In genomic region chr6:100850671-100851081, GRCm38 (mm10) we compare ENCODE assay signal across 16 mouse cellular contexts. TPM values are rescaled to one million over a fixed set of nuclear protein-coding genes. Genes with fewer than 3 reads are reported as not detected.
DNase-seq lines count a peak whose midpoint lies in the region; ATAC-seq lines count a peak whose summit lies in the region.
"Had no signal": no experiment of that assay in that cellular context is flagged by ENCODE, and none has a peak within 500 bp of the region (broad histone marks: within the 10 kb centered on the region; RNA-seq: fewer than 3 reads in every experiment).

No protein-coding gene starts in this region.

- ATAC-seq in liver, embryonic 13.5 days (ENCODE audit: low read depth): peak; percentile 50; the same call in 1 of the 2 replicates
- ATAC-seq: activated CD4-positive, CD25-positive, alpha-beta regulatory T cell, adult 4 months had no signal

- no peaks in the 10 kb centered on the region for H3K27me3 ChIP-seq in liver, embryonic 13.5 days
- H3K27me3 ChIP-seq: megakaryocyte, embryonic 14.5 days had no signal

- H3K4me1 ChIP-seq in liver, embryonic 13.5 days (replicated peaks): peaks cover 39% of the 10 kb centered on the region

- H3K9me3 ChIP-seq in liver, embryonic 13.5 days (replicated peaks): no peaks in the 10 kb centered on the region
- H3K9me3 ChIP-seq: megakaryocyte, embryonic 14.5 days had no signal

- WGBS in liver, embryonic 13.5 days (ENCODE audit: insufficient replicate concordance): 67% methylated on average over 9 of the region's 9 CpGs

- peak; percentile 12 for DNase-seq in layer of hippocampus, adult 9-11 months
- no peak for DNase-seq in layer of hippocampus, postnatal 14 days (ENCODE audit: low spot score in 2 of 2)
- no peak for DNase-seq in liver, embryonic 13.5 days
- peak; percentile 30 to 47 for DNase-seq in lung, postnatal 4 days
- no peak for DNase-seq in kidney, postnatal 14 days
- no peak for DNase-seq in adrenal gland, adult (ENCODE audit: inconsistent age in 2 of 2, low spot score in 1 of 2)
- no peak for DNase-seq in spleen, adult 18-20 months
- DNase-seq in urinary bladder, postnatal 25 days (ENCODE audit: low spot score): no peak
- DNase-seq: cerebellum, postnatal 14 days; kidney, adult 2 months; left cerebral cortex, postnatal 4 days; right cerebral cortex, postnatal 4 days had no signal

- H3K27ac ChIP-seq in liver, embryonic 13.5 days: 0 out of 2 replicates have a peak overlapping the region, but pooled peaks have one; percentile 16
- H3K27ac ChIP-seq: heart, adult 2 months; layer of hippocampus, adult 2 months had no signal

- no peak overlapping the region for H3K9ac ChIP-seq in liver, embryonic 13.5 days

- no peak overlapping the region for H3K4me3 ChIP-seq in liver, embryonic 13.5 days (replicated peaks)
- H3K4me3 ChIP-seq: heart, adult 2 months; layer of hippocampus, adult 2 months; megakaryocyte, embryonic 14.5 days had no signal

- H3K4me2 ChIP-seq in liver, embryonic 13.5 days: no peak overlapping the region

- peaks cover 46% of the 10 kb centered on the region for H3K36me3 ChIP-seq in liver, embryonic 13.5 days

RNA-seq across cellular contexts. Expression of gene Ppp4r2, which starts 17.3 kb away (rescaled TPM):
- 10 to 100 TPM; 70.4 to 74.5 TPM for total RNA-seq in layer of hippocampus, postnatal 14 days (2021)
- 10.6 and 11.0 TPM in 2 replicates for polyA plus RNA-seq in liver, embryonic 13.5 days (2015; fragmentation: Nextera tagmentation; extraction: Ambion mirVana)

Comparison
In these comparisons a context has a peak if more than half of its experiments do, and no peak if none do; other contexts are left out.
1. DNase-seq: peak in layer of hippocampus, adult 9-11 months (single experiment) and lung, postnatal 4 days (2 of 2); none in layer of hippocampus, postnatal 14 days (0 of 2), liver, embryonic 13.5 days (single experiment), kidney, postnatal 14 days (single experiment), adrenal gland, adult (0 of 2), spleen, adult 18-20 months (0 of 2) and urinary bladder, postnatal 25 days (single experiment).